ENCODE assay signal across 8 mouse cellular contexts in the genomic region with DNA sequence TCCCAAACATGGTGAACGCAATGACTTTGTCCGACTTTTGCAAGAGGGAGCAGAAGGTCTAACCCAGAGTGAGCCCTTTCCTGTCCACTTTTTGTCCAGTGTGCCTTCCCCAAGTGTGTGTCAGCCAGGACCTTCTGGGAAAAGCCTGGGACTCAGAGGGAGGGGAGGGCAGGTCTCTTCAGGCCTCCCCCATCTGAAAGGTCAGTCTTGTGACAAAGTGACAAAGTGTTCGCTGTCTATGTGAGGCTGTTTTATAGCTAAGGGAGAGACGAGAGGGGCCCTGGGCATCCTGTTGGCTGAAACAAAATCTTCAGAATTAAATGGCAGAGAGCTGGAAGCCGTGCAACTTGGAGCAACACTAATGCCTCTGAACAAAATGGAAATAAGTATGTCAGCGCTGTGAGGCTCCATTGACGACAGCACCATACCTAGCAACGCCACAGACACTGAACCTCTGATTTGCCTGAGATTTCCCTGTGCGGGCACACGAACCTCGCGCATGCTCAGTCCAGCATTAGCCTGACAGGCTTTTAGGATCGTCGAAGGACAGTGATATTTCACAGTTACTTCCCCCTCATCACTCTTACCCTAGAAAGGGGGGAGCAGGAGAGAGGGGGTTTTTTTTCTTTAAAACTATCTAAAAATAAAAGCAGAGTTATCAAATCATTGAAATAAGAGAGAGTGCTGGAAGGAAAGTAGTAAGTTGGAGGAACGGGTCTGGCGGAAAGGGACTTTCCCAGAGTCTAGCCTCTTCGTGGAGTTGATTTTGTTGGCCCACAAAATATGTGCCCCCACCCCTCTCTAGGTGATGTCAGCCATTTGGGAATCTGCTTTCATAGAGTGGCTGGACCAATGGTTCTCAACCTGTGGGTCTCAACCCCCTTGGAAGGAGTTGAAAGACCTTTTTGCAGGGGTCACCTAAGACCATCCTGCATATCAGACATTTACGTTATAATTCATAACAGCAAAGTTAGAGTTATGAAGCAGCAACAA.
DNase-seq lines count a peak whose midpoint lies in the region; ATAC-seq and TF ChIP-seq lines count a peak whose summit lies in the region.
"Had no signal": no experiment of that assay in that cellular context is flagged by ENCODE, and none has a peak within 500 bp of the region (broad histone marks: within the 10 kb centered on the region; RNA-seq: fewer than 3 reads in every experiment).

No protein-coding gene starts in this region.

- in situ Hi-C loops in CH12.LX (cut with MboI; ENCODE audit: low pct_ligation_motif_present, low pct_unique_long_range_greater_than_20kb, low sequenced_read_pairs): loop anchor here (5.0 to 25.0 kb wide), 3 partner anchors 73 to 546 kb away; partner anchors contain the start of gene Itpkb

- TF ChIP-seq POLR2A in CH12.LX (IDR thresholded peaks at IDR 0.05; ENCODE audit: low read depth, low read length): peak; percentile 49
- TF ChIP-seq POLR2A in cortical plate, adult 2 months (IDR thresholded peaks at IDR 0.05; ENCODE audit: extremely low read depth, insufficient read depth, low read length): no peak

- 71% methylated on average over 18 of the region's 18 CpGs for WGBS in heart, embryonic 14.5 days
- WGBS in limb, embryonic 12.5 days: 76% methylated on average over 18 of the region's 18 CpGs

- 0 out of 2 replicates have a peak, but pooled peaks cover 3% of the 10 kb centered on the region for H3K79me2 ChIP-seq in CH12.LX (replicated peaks; ENCODE audit: control insufficient read depth, extremely low read depth, insufficient read depth, poor library complexity, severe bottlenecking)

- H3K36me3 ChIP-seq in heart, embryonic 14.5 days (ENCODE audit: control insufficient read depth, insufficient read depth, low read length): no peaks in the 10 kb centered on the region
- H3K36me3 ChIP-seq in CH12.LX (replicated peaks in 1 of 2; ENCODE audit: control insufficient read depth in 1 of 2, insufficient read depth in 1 of 2, low read length in 1 of 2): peaks cover 8 to 15% of the 10 kb centered on the region in 2 experiments
- H3K36me3 ChIP-seq in limb, embryonic 12.5 days: peaks cover 2% of the 10 kb centered on the region; the same call in 1 of the 2 replicates

- H3K27ac ChIP-seq in heart, embryonic 14.5 days (replicated peaks in 1 of 2; ENCODE audit: control insufficient read depth in 1 of 2, insufficient read depth in 1 of 2, low read depth in 2 of 2, low read length in 2 of 2): peak overlapping the region in 1 of 2 experiments; percentile 26; a peak in 2 of 4 replicates
- H3K27ac ChIP-seq in CH12.LX (ENCODE audit: insufficient read depth, low read depth): peak overlapping the region; percentile 99
- peak overlapping the region; percentile 42 for H3K27ac ChIP-seq in cortical plate, adult 2 months (ENCODE audit: insufficient read depth, low read length)
- peak overlapping the region; percentile 69 for H3K27ac ChIP-seq in limb, embryonic 12.5 days
- H3K27ac ChIP-seq: liver, embryonic 14.5 days had no signal

- no peaks in the 10 kb centered on the region for H3K27me3 ChIP-seq in heart, embryonic 14.5 days (ENCODE audit: control insufficient read depth, insufficient read depth, low read length)
- H3K27me3 ChIP-seq in CH12.LX (replicated peaks): no peaks in the 10 kb centered on the region
- no peaks in the 10 kb centered on the region for H3K27me3 ChIP-seq in limb, embryonic 12.5 days

- DNase-seq in heart, postnatal 10 days: no peak
- peak; percentile 98 for DNase-seq in CH12.LX (ENCODE audit: extremely low read depth)
- DNase-seq in embryo, embryonic 9.5 days (ENCODE audit: extremely low spot score): no peak
- no peak for DNase-seq in testis, postnatal 14 days (ENCODE audit: low spot score)

- H3K4me2 ChIP-seq in heart, embryonic 14.5 days (ENCODE audit: low read length): no peak overlapping the region
- H3K4me2 ChIP-seq in CH12.LX (ENCODE audit: insufficient read depth, low read depth, poor library complexity, severe bottlenecking): peak overlapping the region; percentile 80
- H3K4me2 ChIP-seq in limb, embryonic 12.5 days: 0 out of 2 replicates have a peak overlapping the region, but pooled peaks have one; percentile 48

- peaks cover 56 to 71% of the 10 kb centered on the region in 2 experiments for H3K4me1 ChIP-seq in heart, embryonic 14.5 days (ENCODE audit: control insufficient read depth in 2 of 2, insufficient read depth in 2 of 2, low read length in 2 of 2)
- peaks cover 62 to 81% of the 10 kb centered on the region in 2 experiments for H3K4me1 ChIP-seq in CH12.LX (ENCODE audit: control insufficient read depth in 1 of 2, insufficient read depth in 2 of 2)
- 0 out of 2 replicates have a peak, but pooled peaks cover 5% of the 10 kb centered on the region for H3K4me1 ChIP-seq in cortical plate, adult 2 months (ENCODE audit: control insufficient read depth, insufficient read depth, low read length)
- peaks cover 56% of the 10 kb centered on the region for H3K4me1 ChIP-seq in limb, embryonic 12.5 days (replicated peaks)

- TF ChIP-seq RAD21 in CH12.LX (IDR thresholded peaks at IDR 0.05; ENCODE audit: low read depth, low read length): no peak

- no peak for TF ChIP-seq CTCF in CH12.LX (conservative IDR thresholded peaks at IDR 0.05 in 1 of 2, IDR thresholded peaks at IDR 0.05 in 1 of 2; ENCODE audit: low read depth in 2 of 2, low read length in 2 of 2)
- TF ChIP-seq CTCF in cortical plate, adult 2 months (IDR thresholded peaks at IDR 0.05; ENCODE audit: extremely low read depth, insufficient read depth, low read length): no peak

- no peak overlapping the region for H3K4me3 ChIP-seq in heart, embryonic 14.5 days (ENCODE audit: control insufficient read depth in 1 of 2, insufficient read depth in 1 of 2, low read depth in 1 of 2, low read length in 2 of 2)
- H3K4me3 ChIP-seq in CH12.LX (replicated peaks in 1 of 3; ENCODE audit: low read depth in 2 of 3, low read length in 2 of 3, poor library complexity in 1 of 3): peak overlapping the region in 1 of 3 experiments; percentile 19
- no peak overlapping the region for H3K4me3 ChIP-seq in cortical plate, adult 2 months (ENCODE audit: insufficient read depth, low read length)
- no peak overlapping the region for H3K4me3 ChIP-seq in limb, embryonic 12.5 days (replicated peaks)

- peak overlapping the region; percentile 63 for H3K9ac ChIP-seq in heart, embryonic 14.5 days (ENCODE audit: low read length)
- peak overlapping the region; percentile 68 for H3K9ac ChIP-seq in CH12.LX (ENCODE audit: insufficient read depth, low read depth)
- H3K9ac ChIP-seq in limb, embryonic 12.5 days (replicated peaks): no peak overlapping the region
- H3K9ac ChIP-seq: liver, embryonic 14.5 days had no signal

- no peaks in the 10 kb centered on the region for H3K9me3 ChIP-seq in heart, embryonic 14.5 days (ENCODE audit: control insufficient read depth, low read length)
- H3K9me3 ChIP-seq in CH12.LX (replicated peaks; ENCODE audit: low read length): no peaks in the 10 kb centered on the region
- H3K9me3 ChIP-seq in limb, embryonic 12.5 days: no peaks in the 10 kb centered on the region

- peak; percentile 40; the same call in 1 of the 2 replicates for TF ChIP-seq EP300 in CH12.LX (IDR thresholded peaks at IDR 0.05; ENCODE audit: low read length)

- no peak for ATAC-seq in heart, embryonic 14.5 days (ENCODE audit: insufficient number of reproducible peaks, insufficient read depth, low FRiP score, low read depth)
- no peak for ATAC-seq in limb, embryonic 12.5 days (ENCODE audit: insufficient number of reproducible peaks, insufficient read depth, low FRiP score, low TSS enrichment, low read depth)

- intact Hi-C loops in heart, postnatal 10 days (cut with DNase I): loop anchor here (1.0 to 2.0 kb wide), 2 partner anchors 17 to 140 kb away; no protein-coding TSS in a partner anchor

- dilution Hi-C loops in CH12.LX (cut with MboI; ENCODE audit: extremely low pct_ligation_motif_present, extremely low pct_unique_long_range_greater_than_20kb, low sequenced_read_pairs): no loop called here

TF ChIP-seq in CH12.LX, 34 proteins besides CTCF, POLR2A, EP300 and RAD21 (continues in another document):
- TF ChIP-seq MAZ (IDR thresholded peaks at IDR 0.05; ENCODE audit: low read depth, low read length): peak; percentile 94
- peak; percentile 40; the same call in 1 of the 2 replicates for TF ChIP-seq MXI1 (IDR thresholded peaks at IDR 0.05; ENCODE audit: low read depth, low read length)
- peak; percentile 15; the same call in 1 of the 2 replicates for TF ChIP-seq RCOR1 (conservative IDR thresholded peaks at IDR 0.05; ENCODE audit: low read depth, low read length)
- no peak; the same call in 1 of the 2 replicates for TF ChIP-seq MYC (IDR thresholded peaks at IDR 0.05; ENCODE audit: low read depth, low read length)
- TF ChIP-seq ZMIZ1 (IDR thresholded peaks at IDR 0.05; ENCODE audit: low read depth, low read length): peak; percentile 14; the same call in 1 of the 2 replicates
- TF ChIP-seq JUND (conservative IDR thresholded peaks at IDR 0.05; ENCODE audit: low read depth, low read length): 0 out of 2 replicates have a peak, but pooled peaks have one; percentile 9
- TF ChIP-seq BHLHE40 (IDR thresholded peaks at IDR 0.05; ENCODE audit: low read depth, low read length): peak; percentile 16; the same call in 1 of the 2 replicates
- TF ChIP-seq GABPA (IDR thresholded peaks at IDR 0.05; ENCODE audit: insufficient replicate concordance, low read depth, low read length): no peak
- peak; percentile 41; the same call in 1 of the 2 replicates for TF ChIP-seq TCF12 (IDR thresholded peaks at IDR 0.05; ENCODE audit: low read depth, low read length)
- TF ChIP-seq JUN (IDR thresholded peaks at IDR 0.05; ENCODE audit: insufficient read depth, low read depth, low read length): peak; percentile 79
- no peak for TF ChIP-seq ZC3H11A (IDR thresholded peaks at IDR 0.05; ENCODE audit: low read depth, low read length)
- TF ChIP-seq IRF4 (IDR thresholded peaks at IDR 0.05; ENCODE audit: low read depth, low read length): no peak; the same call in 1 of the 2 replicates
- 0 out of 2 replicates have a peak, but pooled peaks have one; percentile 32 for TF ChIP-seq CHD2 (IDR thresholded peaks at IDR 0.05; ENCODE audit: low read length)
- 0 out of 2 replicates have a peak, but pooled peaks have one; percentile 44 for TF ChIP-seq POLR2AphosphoS2 (IDR thresholded peaks at IDR 0.05; ENCODE audit: low read depth, low read length)
- TF ChIP-seq SMC3 (IDR thresholded peaks at IDR 0.05; ENCODE audit: low read depth, low read length): no peak
- TF ChIP-seq NELFE (IDR thresholded peaks at IDR 0.05; ENCODE audit: low read depth, low read length): no peak
- no peak; the same call in 1 of the 2 replicates for TF ChIP-seq HCFC1 (IDR thresholded peaks at IDR 0.05; ENCODE audit: low read depth, low read length)
- no peak for TF ChIP-seq ZKSCAN1 (IDR thresholded peaks at IDR 0.05; ENCODE audit: borderline replicate concordance, low read depth, low read length)
- TF ChIP-seq UBTF (IDR thresholded peaks at IDR 0.05; ENCODE audit: low read depth, low read length): no peak
- TF ChIP-seq CHD1 (IDR thresholded peaks at IDR 0.05; ENCODE audit: low read depth, low read length): peak; percentile 29; the same call in 1 of the 2 replicates
- TF ChIP-seq MAX (IDR thresholded peaks at IDR 0.05; ENCODE audit: low read length): no peak
